In genomic region chr13:51424647-51425046, GRCm38 (mm10) we compare ENCODE assay signal across 7 mouse cellular contexts. TPM values are rescaled to one million over a fixed set of nuclear protein-coding genes. Genes with fewer than 3 reads are reported as not detected.
A peak's percentile ranks its signal among the peaks of the same experiment; 100 is the strongest.
DNase-seq lines count a peak whose midpoint lies in the region; ATAC-seq and TF ChIP-seq lines count a peak whose summit lies in the region.

No protein-coding gene starts in this region.

- H3K27me3 ChIP-seq in hindbrain, embryonic 14.5 days (ENCODE audit: control insufficient read depth, insufficient read depth, low read length) = no peaks in the 10 kb centered on the region
- H3K27me3 ChIP-seq in liver, postnatal 0 days (ENCODE audit: insufficient read depth, low read length) = no peaks in the 10 kb centered on the region

- H3K4me2 ChIP-seq in hindbrain, embryonic 14.5 days (replicated peaks) = no peak overlapping the region
- 0 out of 2 replicates have a peak overlapping the region, but pooled peaks have one; percentile 18 for H3K4me2 ChIP-seq in liver, postnatal 0 days (ENCODE audit: low read depth, low read length)

- no peaks in the 10 kb centered on the region for H3K36me3 ChIP-seq in hindbrain, embryonic 14.5 days (replicated peaks; ENCODE audit: control insufficient read depth, insufficient read depth)
- no peaks in the 10 kb centered on the region for H3K36me3 ChIP-seq in liver, postnatal 0 days (replicated peaks; ENCODE audit: insufficient read depth, low read length)

- H3K9me3 ChIP-seq in hindbrain, embryonic 14.5 days (ENCODE audit: control insufficient read depth, low read length) = no peaks in the 10 kb centered on the region
- H3K9me3 ChIP-seq in liver, postnatal 0 days (ENCODE audit: low read length) = no peaks in the 10 kb centered on the region

- TF ChIP-seq EP300 in liver, postnatal 0 days (IDR thresholded peaks at IDR 0.05; ENCODE audit: low read depth) = no peak

- no peak; the same call in 1 of the 2 replicates for ATAC-seq in hindbrain, embryonic 14.5 days (ENCODE audit: low FRiP score)
- ATAC-seq in liver, postnatal 0 days = no peak

- no peak overlapping the region for H3K4me3 ChIP-seq in cortical plate, adult 2 months (ENCODE audit: insufficient read depth, low read length)
- no peak overlapping the region for H3K4me3 ChIP-seq in hindbrain, embryonic 14.5 days (replicated peaks; ENCODE audit: low read length)
- no peak overlapping the region for H3K4me3 ChIP-seq in liver, postnatal 0 days (ENCODE audit: low read depth, low read length)
- H3K4me3 ChIP-seq in olfactory bulb, adult 2 months (ENCODE audit: insufficient read depth, low read depth, low read length) = no peak overlapping the region

- 17% methylated on average over 5 of the region's 5 CpGs for WGBS in hindbrain, embryonic 14.5 days
- 19% methylated on average over 5 of the region's 5 CpGs for WGBS in liver, postnatal 0 days (ENCODE audit: insufficient replicate concordance)
- WGBS in olfactory bulb, adult 2 months = 20% methylated on average over 5 of the region's 5 CpGs

- no peak overlapping the region for H3K9ac ChIP-seq in hindbrain, embryonic 14.5 days
- no peak overlapping the region for H3K9ac ChIP-seq in liver, postnatal 0 days (replicated peaks)

- peaks cover 5% of the 10 kb centered on the region for H3K4me1 ChIP-seq in cortical plate, adult 2 months (ENCODE audit: control insufficient read depth, insufficient read depth, low read length)
- no peaks in the 10 kb centered on the region for H3K4me1 ChIP-seq in hindbrain, embryonic 14.5 days (replicated peaks; ENCODE audit: control insufficient read depth, insufficient read depth, low read length)
- no peaks in the 10 kb centered on the region for H3K4me1 ChIP-seq in liver, postnatal 0 days (ENCODE audit: insufficient read depth)
- H3K4me1 ChIP-seq in olfactory bulb, adult 2 months (ENCODE audit: control insufficient read depth, insufficient read depth, low read length) = no peaks in the 10 kb centered on the region

- no peak overlapping the region for H3K27ac ChIP-seq in cortical plate, adult 2 months (ENCODE audit: insufficient read depth, low read length)
- H3K27ac ChIP-seq in hindbrain, embryonic 14.5 days = no peak overlapping the region
- H3K27ac ChIP-seq in liver, postnatal 0 days (ENCODE audit: low read depth) = no peak overlapping the region
- H3K27ac ChIP-seq in olfactory bulb, adult 2 months (ENCODE audit: insufficient read depth, low read depth, low read length) = no peak overlapping the region

- peak; percentile 65 for TF ChIP-seq CTCF in cortical plate, adult 2 months (IDR thresholded peaks at IDR 0.05; ENCODE audit: extremely low read depth, insufficient read depth, low read length)
- TF ChIP-seq CTCF in liver, postnatal 0 days (IDR thresholded peaks at IDR 0.05; ENCODE audit: low read depth) = peak; percentile 77
- peak; percentile 73 for TF ChIP-seq CTCF in olfactory bulb, adult 2 months (IDR thresholded peaks at IDR 0.05; ENCODE audit: insufficient read depth, low read depth, low read length)

- TF ChIP-seq POLR2A in cortical plate, adult 2 months (IDR thresholded peaks at IDR 0.05; ENCODE audit: extremely low read depth, insufficient read depth, low read length) = no peak
- TF ChIP-seq POLR2A in olfactory bulb, adult 2 months (IDR thresholded peaks at IDR 0.05; ENCODE audit: insufficient read depth, low read depth, low read length) = no peak

- DNase-seq in left cerebral cortex, postnatal 4 days = peak; percentile 59
- DNase-seq in left cerebral cortex, postnatal 25 days (ENCODE audit: low spot score in 2 of 2) = no peak
- DNase-seq in T-cell, adult 2 months (ENCODE audit: low spot score) = peak; percentile 11
- peak; percentile 70 for DNase-seq in hindbrain, embryonic 14.5 days (ENCODE audit: low spot score)
- DNase-seq in liver, postnatal 0 days = peak; percentile 61

- intact Hi-C loops in left cerebral cortex, postnatal 4 days (cut with DNase I) = loop anchor here (10.0 kb wide), 1 partner anchor 190 kb away; no protein-coding TSS in a partner anchor
- intact Hi-C loops in left cerebral cortex, postnatal 25 days (cut with DNase I) = loop anchor here (5.0 kb wide), 1 partner anchor 193 kb away; no protein-coding TSS in a partner anchor

RNA-seq across cellular contexts. Expression of gene S1pr3, which starts 16.2 kb away (rescaled TPM):
- total RNA-seq in left cerebral cortex, postnatal 4 days (2021) = 1 to 10 TPM; 7.4 to 7.6 TPM
- 1 to 10 TPM; 6.2 to 7.1 TPM for total RNA-seq in left cerebral cortex, postnatal 25 days (2021)
- 6.7 and 6.9 TPM in 2 replicates for polyA plus RNA-seq in cortical plate, adult 2 months (2012; rRNA removed)
- 14.4 and 14.6 TPM in 2 replicates for polyA plus RNA-seq in hindbrain, embryonic 14.5 days (2014; fragmentation: Nextera tagmentation; extraction: Ambion mirVana)
- polyA plus RNA-seq in liver, postnatal 0 days (2015; fragmentation: Nextera tagmentation; extraction: Ambion mirVana) = 1.3 and 1.4 TPM in 2 replicates
- not detected in 2 replicates for polyA plus RNA-seq in olfactory bulb, adult 2 months (2012; ENCODE audit: insufficient read depth, insufficient read length, low replicate concordance, missing spikeins)

Comparison
In these comparisons a context has a peak if more than half of its experiments do, and no peak if none do; other contexts are left out.
1. DNase-seq: peak in left cerebral cortex, postnatal 4 days (single experiment), T-cell, adult 2 months (single experiment), hindbrain, embryonic 14.5 days (single experiment) and liver, postnatal 0 days (single experiment); none in left cerebral cortex, postnatal 25 days (0 of 2).
2. Peak in every context shown above with its lines, with median percentiles within 50 percentile points of each other: CTCF ChIP-seq.